Mouse (Mus musculus) CH12.LX (cell line): ENCODE results near the gene Thrb. TPM values are rescaled to one million over a fixed set of nuclear protein-coding genes. Genes with fewer than 3 reads are reported as not detected.

ENCODE experiments used
- DNase-seq: peaks from one replicate; pipeline ENCODE4 v3.0.0-alpha.2; 2013; ENCODE audit errors: extremely low read depth
- H3K27ac ChIP-seq: 2 replicates; pipeline ENCODE4 v1.5.1; 2012; ENCODE audit warnings: low read depth, mild to moderate bottlenecking, control low read depth, moderate library complexity; ENCODE audit not compliant: insufficient read depth
- H3K27me3 ChIP-seq: replicated peaks from 2 replicates; pipeline ENCODE3; 2012; ENCODE audit warnings: inconsistent platforms
- H3K36me3 ChIP-seq, 2 experiments: replicated peaks in 1 of 2; 2 replicates each; pipeline versions ENCODE3 to v1.6.1; 2012; ENCODE audit warnings: inconsistent platforms in 1 of 2, low read length in 1 of 2, mild to moderate bottlenecking in 1 of 2, mixed read lengths in 1 of 2, moderate library complexity in 1 of 2; ENCODE audit not compliant: control insufficient read depth in 1 of 2, insufficient read depth in 1 of 2
- H3K4me1 ChIP-seq, 2 experiments: 2 replicates each; pipeline ENCODE4 v1.6.1; 2012; ENCODE audit warnings: inconsistent platforms in 1 of 2, moderate library complexity in 1 of 2; ENCODE audit not compliant: insufficient read depth in 2 of 2, control insufficient read depth in 1 of 2
- H3K4me2 ChIP-seq: 2 replicates; pipeline ENCODE4 v1.6.1; 2012; ENCODE audit warnings: low read depth, mild to moderate bottlenecking, control low read depth; ENCODE audit not compliant: poor library complexity, insufficient read depth, severe bottlenecking
- H3K4me3 ChIP-seq, 3 experiments: fragments of 150-350 bp in 1 of 3; sonication (generic) in 1 of 3; replicated peaks in 1 of 3; 2 replicates each; pipeline versions ENCODE3 to v1.5.1; 2011 to 2012; ENCODE audit warnings: low read depth in 2 of 3, low read length in 2 of 3, mild to moderate bottlenecking in 2 of 3, moderate library complexity in 2 of 3, control low read depth in 1 of 3, improper control_type of control experiment in 1 of 3, inconsistent platforms in 1 of 3, mixed read lengths in 1 of 3; ENCODE audit not compliant: poor library complexity in 1 of 3
- H3K79me2 ChIP-seq: replicated peaks from 2 replicates; pipeline ENCODE4 v1.6.1; 2012; ENCODE audit warnings: mild to moderate bottlenecking, moderate library complexity; ENCODE audit not compliant: control insufficient read depth, poor library complexity, insufficient read depth, severe bottlenecking; ENCODE audit errors: extremely low read depth
- H3K9ac ChIP-seq: 2 replicates; pipeline ENCODE4 v1.6.1; 2012; ENCODE audit warnings: low read depth, mild to moderate bottlenecking, control low read depth, moderate library complexity; ENCODE audit not compliant: insufficient read depth
- H3K9me3 ChIP-seq: replicated peaks from 2 replicates; pipeline ENCODE3; 2012; ENCODE audit warnings: low read length, inconsistent platforms, mixed read lengths
- BHLHE40 ChIP-seq: IDR thresholded peaks from 2 replicates; pipeline ENCODE4 v1.6.1; 2011; ENCODE audit warnings: mild to moderate bottlenecking, low read depth, low read length, improper control_type of control experiment
- CHD1 ChIP-seq: IDR thresholded peaks from 2 replicates; pipeline ENCODE4 v1.6.1; 2012; ENCODE audit warnings: low read depth, low read length, improper control_type of control experiment, inconsistent platforms
- CHD2 ChIP-seq: IDR thresholded peaks from 2 replicates; pipeline ENCODE4 v1.6.1; 2011; ENCODE audit warnings: low read length, improper control_type of control experiment
- CTCF ChIP-seq, 2 experiments: IDR thresholded peaks in 1 of 2; conservative IDR thresholded peaks in 1 of 2; 2 replicates each; pipeline ENCODE4 v1.5.1; 2011 to 2012; ENCODE audit warnings: low read depth in 2 of 2, low read length in 2 of 2, improper control_type of control experiment in 1 of 2, inconsistent platforms in 1 of 2, mild to moderate bottlenecking in 1 of 2, moderate library complexity in 1 of 2
- ELF1 ChIP-seq: IDR thresholded peaks from 2 replicates; pipeline ENCODE4 v1.6.1; 2014; ENCODE audit warnings: low read depth, mild to moderate bottlenecking, inconsistent platforms, low read length, improper control_type of control experiment
- EP300 ChIP-seq: IDR thresholded peaks from 2 replicates; pipeline ENCODE4 v1.6.1; 2011; ENCODE audit warnings: low read length, improper control_type of control experiment
- ETS1 ChIP-seq: conservative IDR thresholded peaks from 2 replicates; pipeline ENCODE4 v1.6.1; 2012; ENCODE audit warnings: low read depth, mild to moderate bottlenecking, inconsistent platforms, low read length, improper control_type of control experiment, moderate library complexity
- JUND ChIP-seq: conservative IDR thresholded peaks from 2 replicates; pipeline ENCODE4 v1.6.1; 2011; ENCODE audit warnings: low read depth, low read length, improper control_type of control experiment
- KAT2A ChIP-seq: IDR thresholded peaks from 2 replicates; pipeline ENCODE4 v1.6.1; 2012; ENCODE audit warnings: low read length, improper control_type of control experiment, inconsistent platforms; ENCODE audit not compliant: insufficient replicate concordance
- MAFK ChIP-seq: IDR thresholded peaks from 2 replicates; pipeline ENCODE4 v1.6.1; 2011; ENCODE audit warnings: low read length, improper control_type of control experiment; ENCODE audit not compliant: insufficient replicate concordance
- MAX ChIP-seq: IDR thresholded peaks from 2 replicates; pipeline ENCODE4 v1.6.1; 2011; ENCODE audit warnings: low read length, improper control_type of control experiment
- MEF2A ChIP-seq: IDR thresholded peaks from 2 replicates; pipeline ENCODE4 v1.6.1; 2014; ENCODE audit warnings: low read depth, mild to moderate bottlenecking, inconsistent platforms, low read length, improper control_type of control experiment, borderline replicate concordance
- MXI1 ChIP-seq: IDR thresholded peaks from 2 replicates; pipeline ENCODE4 v1.6.1; 2011; ENCODE audit warnings: mild to moderate bottlenecking, low read depth, low read length, improper control_type of control experiment
- MYC ChIP-seq: IDR thresholded peaks from 2 replicates; pipeline ENCODE4 v1.6.1; 2011; ENCODE audit warnings: low read depth, mild to moderate bottlenecking, improper control_type of control experiment, low read length
- NRF1 ChIP-seq: IDR thresholded peaks from 2 replicates; pipeline ENCODE4 v1.6.1; 2014; ENCODE audit warnings: low read depth, mild to moderate bottlenecking, inconsistent platforms, low read length, improper control_type of control experiment, moderate library complexity
- POLR2A ChIP-seq: IDR thresholded peaks from 2 replicates; pipeline ENCODE4 v1.6.1; 2011; ENCODE audit warnings: low read depth, mild to moderate bottlenecking, improper control_type of control experiment, low read length
- RAD21 ChIP-seq: IDR thresholded peaks from 2 replicates; pipeline ENCODE4 v1.6.1; 2011; ENCODE audit warnings: low read depth, mild to moderate bottlenecking, low read length, improper control_type of control experiment, moderate library complexity
- RCOR1 ChIP-seq: conservative IDR thresholded peaks from 2 replicates; pipeline ENCODE4 v1.6.1; 2012; ENCODE audit warnings: low read depth, mild to moderate bottlenecking, inconsistent platforms, low read length, improper control_type of control experiment
- SIN3A ChIP-seq: IDR thresholded peaks from 2 replicates; pipeline ENCODE4 v1.6.1; 2012; ENCODE audit warnings: low read length, improper control_type of control experiment, inconsistent platforms
- SMC3 ChIP-seq: IDR thresholded peaks from 2 replicates; pipeline ENCODE4 v1.6.1; 2011; ENCODE audit warnings: low read depth, low read length, improper control_type of control experiment
- UBTF ChIP-seq: IDR thresholded peaks from 2 replicates; pipeline ENCODE4 v1.6.1; 2012; ENCODE audit warnings: low read depth, mild to moderate bottlenecking, inconsistent platforms, low read length, improper control_type of control experiment, moderate library complexity
- USF1 ChIP-seq: IDR thresholded peaks from 2 replicates; pipeline ENCODE4 v1.6.1; 2014; ENCODE audit warnings: low read depth, mild to moderate bottlenecking, inconsistent platforms, low read length, improper control_type of control experiment
- ZNF384 ChIP-seq: IDR thresholded peaks from 2 replicates; pipeline ENCODE4 v1.6.1; 2012; ENCODE audit warnings: low read depth, low read length, improper control_type of control experiment, inconsistent platforms
- dilution Hi-C: fragments of 300-500 bp; cut with MboI; formaldehyde crosslinking; loops from 2 replicates; pipeline ENCODE4 v1.14.3; 2020; ENCODE audit warnings: low sequenced_read_pairs; ENCODE audit not compliant: extremely low pct_unique_long_range_greater_than_20kb, extremely low pct_ligation_motif_present
- in situ Hi-C: fragments of 300-500 bp; cut with MboI; formaldehyde crosslinking; loops from 3 replicates; pipeline ENCODE4 v1.14.3; 2019; ENCODE audit warnings: low sequenced_read_pairs, low pct_ligation_motif_present, low pct_unique_long_range_greater_than_20kb, mixed read lengths
- polyA plus RNA-seq: library from polyadenylated mRNA; unstranded; fragments of >175 nt; gene quantifications from 2 replicates; pipeline ENCODE4 v1.2.1, GENCODE M21; 2012; ENCODE audit warnings: low read depth; ENCODE audit not compliant: insufficient read length
- total RNA-seq, 2 experiments: library from RNA; depleted of rRNA; stranded (reverse); fragments of 300-350 nt in 1 of 2; fragments of >200 nt in 1 of 2; gene quantifications; 2 replicates each; pipeline ENCODE4 v1.2.3; 2012 to 2014

The Thrb gene
- total and polyA plus RNA-seq, 3 experiments, result 0.56 to 1.6 (median 0.60) TPM

- H3K4me3 ChIP-seq, result no peak overlapping the region
- H3K4me1 ChIP-seq, result peaks cover 0 to under 1% of the 10 kb centered on the region in 2 experiments; a peak in 2 of 4 replicates
- H3K36me3 ChIP-seq, result no peaks in the 10 kb centered on the region
- no peaks in the 10 kb centered on the region for H3K9me3 ChIP-seq
- DNase-seq, result no peak
- TF ChIP-seq EP300, result no peak
- TF ChIP-seq MXI1, result no peak
- no peak for TF ChIP-seq CHD1
- TF ChIP-seq, all 38 proteins: peak for 0
- dilution Hi-C loops (no loop called here), in situ Hi-C loops (no loop called here)
- Histone ChIP-seq H3K27me3 (no peaks in the 10 kb centered on the region), H3K9ac (no peak overlapping the region), H3K27ac (no peak overlapping the region), H3K79me2 (no peaks in the 10 kb centered on the region), H3K4me2 (no peak overlapping the region)
Observed at GRCm38 (mm10) chr14:17975786-17976185, 315.7 kb downstream of the Thrb start.

DNA sequence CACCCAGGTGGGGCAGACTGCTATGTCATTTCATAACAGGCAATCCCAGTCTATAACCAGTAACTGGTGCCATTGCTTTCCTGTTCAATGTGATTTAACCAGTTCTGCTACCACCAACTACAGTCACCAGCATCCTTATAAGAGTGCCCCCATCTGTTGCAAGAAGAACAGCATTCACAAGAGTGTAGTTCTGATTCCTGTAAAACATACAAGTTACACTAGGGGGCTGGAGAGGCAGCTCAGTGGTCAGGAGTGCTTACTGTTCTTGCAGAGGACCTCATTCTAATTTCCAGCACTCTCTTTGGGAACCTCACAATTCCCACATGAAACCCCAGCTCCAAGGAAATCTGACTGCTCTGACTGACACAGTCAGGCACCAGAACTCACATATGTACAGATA lies 318.2 kb downstream of the Thrb start:
- peak; percentile 43 for DNase-seq
- Histone ChIP-seq H3K79me2 (no peaks in the 10 kb centered on the region), H3K9me3 (no peaks in the 10 kb centered on the region), H3K4me1 (peaks cover 7 to 15% of the 10 kb centered on the region in 2 experiments), H3K4me3 (no peak overlapping the region), H3K36me3 (no peaks in the 10 kb centered on the region), H3K4me2 (no peak overlapping the region), H3K27ac (no peak overlapping the region), H3K27me3 (no peaks in the 10 kb centered on the region), H3K9ac (no peak overlapping the region)
- in situ Hi-C loops, result no loop called here
- TF ChIP-seq ZNF384, result no peak
- no peak for TF ChIP-seq CHD2
- TF ChIP-seq MYC, result no peak
- TF ChIP-seq ELF1, result no peak
- peak in 1 of 2 experiments; percentile 86; a peak in 2 of 4 replicates for TF ChIP-seq CTCF (conservative IDR thresholded peaks at IDR 0.05 in 1 of 2, IDR thresholded peaks at IDR 0.05 in 1 of 2; ENCODE audit: low read depth in 2 of 2, low read length in 2 of 2)
- no peak for TF ChIP-seq MAX
- peak; percentile 35 for TF ChIP-seq RAD21
- no peak for TF ChIP-seq MEF2A
- TF ChIP-seq ETS1, result no peak
- no peak for TF ChIP-seq POLR2A
- TF ChIP-seq MXI1, result no peak
- no peak for TF ChIP-seq USF1
- TF ChIP-seq SIN3A, result no peak
- peak; percentile 43; the same call in 1 of the 2 replicates for TF ChIP-seq SMC3
- no peak for TF ChIP-seq CHD1
- dilution Hi-C loops, result no loop called here

GRCm38 (mm10) chr14:17981258-17981657 lies 321.2 kb downstream of the Thrb start:
- H3K9me3 ChIP-seq, result no peaks in the 10 kb centered on the region
- dilution Hi-C loops, result no loop called here

More at GRCm38 (mm10) chr14:17981258-17981657, 321.2 kb downstream of the Thrb start:
- no peaks in the 10 kb centered on the region for H3K36me3 ChIP-seq
- peak overlapping the region; percentile 52 for H3K9ac ChIP-seq
- H3K27ac ChIP-seq, result peak overlapping the region; percentile 76
- no peak for DNase-seq
- H3K4me3 ChIP-seq, result peak overlapping the region; percentile 22 to 60 (median 46)
- H3K27me3 ChIP-seq, result no peaks in the 10 kb centered on the region
- peaks cover 9 to 22% of the 10 kb centered on the region in 2 experiments for H3K4me1 ChIP-seq
- H3K79me2 ChIP-seq, result no peaks in the 10 kb centered on the region
- TF ChIP-seq JUND (0 out of 2 replicates have a peak, but pooled peaks have one; percentile 37), MXI1 (no peak), BHLHE40 (peak; percentile 53; the same call in 1 of the 2 replicates), CTCF (conservative IDR thresholded peaks at IDR 0.05 in 1 of 2, IDR thresholded peaks at IDR 0.05 in 1 of 2; ENCODE audit: low read depth in 2 of 2, low read length in 2 of 2) (no peak), CHD2 (no peak), MEF2A (no peak), NRF1 (no peak), MAX (peak; percentile 23; the same call in 1 of the 2 replicates), MAFK (no peak), EP300 (no peak), SIN3A (no peak), RAD21 (no peak), UBTF (no peak), KAT2A (no peak), USF1 (no peak), ELF1 (no peak), ETS1 (no peak), RCOR1 (no peak)
- H3K4me2 ChIP-seq, result peak overlapping the region; percentile 76
- in situ Hi-C loops, result no loop called here
